Mouse (Mus musculus) naive thymus-derived CD4-positive, alpha-beta T cell, adult 5 months (primary cell): ENCODE measurements around the gene Top3a. TPM values are rescaled to one million over a fixed set of nuclear protein-coding genes. Genes with fewer than 3 reads are reported as not detected.

ENCODE experiments used
- polyA plus RNA-seq: library from polyadenylated mRNA; unstranded; fragments of 100-300 nt; shearing (Covaris generic); gene quantifications from one replicate; pipeline ENCODE4 v1.2.1, GENCODE M21; 2017

The Top3a gene
- polyA plus RNA-seq: 27.6 TPM

GRCm38 (mm10) chr11:60776829-60777740, at the start of gene Top3a, which contains the start of gene Smcr8:
Gene Top3a, minus strand, starts transcription at chr11:60777365.
Gene Smcr8, plus strand, starts transcription at chr11:60777524.

GRCm38 (mm10) chr11:60811618-60812017, 34.5 kb upstream of the Top3a start, which contains the start of gene Shmt1:
Gene Shmt1, minus strand, starts transcription at chr11:60811718.

GRCm38 (mm10) chr11:60728260-60728761, 48.9 kb downstream of the Top3a start, which contains the start of gene Mief2:
Gene Mief2, plus strand, starts transcription at chr11:60728398.

GRCm38 (mm10) chr11:60726601-60727391, 50.4 kb downstream of the Top3a start, which contains the start of gene Flii:
Gene Flii, minus strand, starts transcription at chr11:60727263.

GRCm38 (mm10) chr11:60699524-60700075, 77.6 kb downstream of the Top3a start, which contains the start of gene Llgl1:
Gene Llgl1, plus strand, starts transcription at chr11:60699723.

Other genes with a start within 250 kb of the Top3a start
- gene Alkbh5, start 241.0 kb downstream of the Top3a start, polyA plus RNA-seq: 51.4 TPM
- 41.7 TPM for gene Llgl1, start 77.6 kb downstream of the Top3a start, polyA plus RNA-seq
- 144 TPM for gene Flii, start 50.1 kb downstream of the Top3a start, polyA plus RNA-seq
- 12.9 TPM for gene Mief2, start 49.0 kb downstream of the Top3a start, polyA plus RNA-seq
- gene Smcr8, start 159 bp upstream of the Top3a start, polyA plus RNA-seq: 12.3 TPM
- gene Shmt1, start 34.4 kb upstream of the Top3a start, polyA plus RNA-seq: 12.9 TPM
- 22.6 TPM for gene Dhrs7b, start 53.3 kb upstream of the Top3a start, polyA plus RNA-seq
- gene Tmem11, start 101.9 kb upstream of the Top3a start, polyA plus RNA-seq: 56.7 TPM
- gene Natd1, start 137.4 kb upstream of the Top3a start, polyA plus RNA-seq: 6.5 TPM
- gene Map2k3, start 154.7 kb upstream of the Top3a start, polyA plus RNA-seq: 56.8 TPM
- not detected for gene Kcnj12, start 245.2 kb upstream of the Top3a start, polyA plus RNA-seq